Mouse (Mus musculus) lung, embryonic 15.5 days (tissue): Measurements from ENCODE around the gene Mst1r. TPM values are rescaled to one million over a fixed set of nuclear protein-coding genes. Genes with fewer than 3 reads are reported as not detected.

Source experiments
- ATAC-seq: fragments of 200-750 bp; cut with Nextera tagmentation; 2 replicates; pipeline ENCODE4 v1.8.0; 2017; ENCODE audit warnings: moderate number of reproducible peaks, borderline replicate concordance; ENCODE audit not compliant: low FRiP score, low TSS enrichment; ENCODE audit errors: extremely low read depth
- H3K27ac ChIP-seq: fragments of 300-500 bp; sonication (generic); 2 replicates; pipeline ENCODE4 v1.5.1; 2015; ENCODE audit warnings: moderate library complexity, mild to moderate bottlenecking, inconsistent platforms
- H3K27me3 ChIP-seq: fragments of 300-500 bp; sonication (generic); 2 replicates; pipeline ENCODE4 v1.6.1; 2015; ENCODE audit warnings: inconsistent platforms
- H3K36me3 ChIP-seq: fragments of 300-500 bp; sonication (generic); 2 replicates; pipeline ENCODE4 v1.6.1; 2015; ENCODE audit warnings: inconsistent platforms
- H3K4me1 ChIP-seq: fragments of 300-500 bp; sonication (generic); 2 replicates; pipeline ENCODE4 v1.6.1; 2015; ENCODE audit warnings: inconsistent platforms
- H3K4me2 ChIP-seq: fragments of 300-500 bp; sonication (generic); 2 replicates; pipeline ENCODE4 v1.6.1; 2015; ENCODE audit warnings: inconsistent platforms, mild to moderate bottlenecking, moderate library complexity
- H3K4me3 ChIP-seq: fragments of 300-500 bp; sonication (generic); 2 replicates; pipeline ENCODE4 v1.5.1; 2015; ENCODE audit warnings: mild to moderate bottlenecking, inconsistent platforms
- H3K9ac ChIP-seq: fragments of 300-500 bp; sonication (generic); 2 replicates; pipeline ENCODE4 v1.6.1; 2015; ENCODE audit warnings: inconsistent platforms
- H3K9me3 ChIP-seq: fragments of 300-500 bp; sonication (generic); 2 replicates; pipeline ENCODE4 v1.6.1; 2016; ENCODE audit warnings: inconsistent platforms
- WGBS: fragments of 180-500 bp; shearing (Covaris S2); methylation state at CpG from one replicate; pipeline ENCODE4 v1.1.7; 2015; 5-methylcytosine and 5-hydroxymethylcytosine counted together
- polyA plus RNA-seq: library from polyadenylated mRNA; unstranded; fragments of >200 nt; fragmentation: Nextera tagmentation; extraction: Ambion mirVana; gene quantifications from 2 replicates; pipeline ENCODE4 v1.2.1, GENCODE M21; 2015

Gene Mst1r
- polyA plus RNA-seq, 1 experiment from 2014 or later: 4.4 TPM

DNA sequence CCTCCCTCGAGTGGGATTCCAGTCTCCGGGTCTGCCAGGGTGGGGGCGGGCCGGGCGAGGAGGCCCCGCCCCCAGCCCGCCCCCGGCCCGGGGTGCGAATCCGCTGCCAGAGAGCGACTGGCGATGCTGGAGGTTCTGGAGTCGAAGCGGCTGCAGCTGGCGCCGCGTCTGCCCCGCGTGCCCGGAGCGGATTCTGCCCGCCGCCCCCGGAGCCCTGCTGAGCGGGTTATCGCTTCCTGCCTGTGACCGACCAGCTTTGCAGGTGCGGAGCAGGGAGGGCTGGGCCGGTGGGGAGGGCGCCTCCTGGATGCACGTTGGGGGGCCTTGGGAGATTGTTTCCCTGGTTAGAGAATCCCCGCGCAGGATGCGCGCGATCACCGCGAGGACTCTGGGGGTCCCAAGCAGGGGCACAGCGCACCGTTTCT is 29.1 kb downstream of the Mst1r start:
- peak overlapping the region; percentile 42 for H3K4me3 ChIP-seq
- no peaks in the 10 kb centered on the region for H3K36me3 ChIP-seq
- peaks cover 32% of the 10 kb centered on the region for H3K27me3 ChIP-seq
- 2% methylated on average over 39 of the region's 41 CpGs for WGBS
- no peak overlapping the region for H3K27ac ChIP-seq
- ATAC-seq: peak; percentile 37; the same call in 1 of the 2 replicates
- H3K4me2 ChIP-seq: peak overlapping the region; percentile 96
- peaks cover 15% of the 10 kb centered on the region for H3K4me1 ChIP-seq
- H3K9me3 ChIP-seq: no peaks in the 10 kb centered on the region
- H3K9ac ChIP-seq: peak overlapping the region; percentile 49

GRCm38 (mm10) chr9:107936215-107936822 is 29.6 kb downstream of the Mst1r start:
- H3K9ac ChIP-seq: peak overlapping the region; percentile 49
- WGBS: 2% methylated on average over 28 of the region's 29 CpGs
- ATAC-seq: peak; percentile 23; the same call in 1 of the 2 replicates

DNA sequence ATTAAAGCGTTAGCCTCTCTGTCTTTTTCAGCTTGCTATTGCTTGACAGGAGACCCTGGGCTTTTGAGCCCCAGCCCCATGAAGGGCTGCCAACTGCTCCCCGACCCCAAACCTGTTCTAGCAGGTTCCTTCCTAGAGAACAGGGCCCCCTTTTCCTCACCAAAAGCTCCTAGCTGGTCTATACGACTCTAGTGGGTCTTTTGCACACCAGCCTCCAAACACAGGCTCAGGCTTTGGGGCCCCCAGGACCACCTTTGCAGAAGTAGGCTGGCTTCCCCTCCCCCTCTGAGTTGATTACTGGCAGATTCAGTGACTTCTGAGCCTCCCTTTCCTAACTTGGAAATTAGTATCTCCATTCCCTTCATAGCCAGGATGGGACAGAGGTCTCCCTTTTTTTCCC is 30.2 kb downstream of the Mst1r start:
- Histone ChIP-seq H3K9me3 (no peaks in the 10 kb centered on the region), H3K36me3 (no peaks in the 10 kb centered on the region), H3K27me3 (peaks cover 32% of the 10 kb centered on the region), H3K4me3 (no peak overlapping the region; the same call in 1 of the 2 replicates), H3K4me1 (peaks cover 15% of the 10 kb centered on the region), H3K4me2 (peak overlapping the region; percentile 96), H3K9ac (no peak overlapping the region), H3K27ac (no peak overlapping the region)
- ATAC-seq: no peak
- WGBS: 17% methylated on average over 3 of the region's 3 CpGs

More at GRCm38 (mm10) chr9:107936215-107936822, 29.6 kb downstream of the Mst1r start:
- H3K4me2 ChIP-seq: peak overlapping the region; percentile 96
- H3K4me1 ChIP-seq: peaks cover 15% of the 10 kb centered on the region
- peak overlapping the region; percentile 42 for H3K4me3 ChIP-seq
- H3K9me3 ChIP-seq: no peaks in the 10 kb centered on the region
- H3K36me3 ChIP-seq: no peaks in the 10 kb centered on the region
- H3K27me3 ChIP-seq: peaks cover 32% of the 10 kb centered on the region
- no peak overlapping the region for H3K27ac ChIP-seq

- no peaks in the 10 kb centered on the region for H3K27me3 ChIP-seq
- WGBS: 76% methylated on average over 31 of the region's 31 CpGs
- no peak for ATAC-seq
- no peak overlapping the region for H3K4me3 ChIP-seq
- H3K4me1 ChIP-seq: peaks cover 18% of the 10 kb centered on the region
- no peak overlapping the region for H3K9ac ChIP-seq
- H3K4me2 ChIP-seq: no peak overlapping the region
- no peaks in the 10 kb centered on the region for H3K36me3 ChIP-seq
- no peaks in the 10 kb centered on the region for H3K9me3 ChIP-seq
- no peak overlapping the region for H3K27ac ChIP-seq
These were observed 40.8 kb downstream of the Mst1r start for GRCm38 (mm10) chr9:107947241-107948194.

DNA sequence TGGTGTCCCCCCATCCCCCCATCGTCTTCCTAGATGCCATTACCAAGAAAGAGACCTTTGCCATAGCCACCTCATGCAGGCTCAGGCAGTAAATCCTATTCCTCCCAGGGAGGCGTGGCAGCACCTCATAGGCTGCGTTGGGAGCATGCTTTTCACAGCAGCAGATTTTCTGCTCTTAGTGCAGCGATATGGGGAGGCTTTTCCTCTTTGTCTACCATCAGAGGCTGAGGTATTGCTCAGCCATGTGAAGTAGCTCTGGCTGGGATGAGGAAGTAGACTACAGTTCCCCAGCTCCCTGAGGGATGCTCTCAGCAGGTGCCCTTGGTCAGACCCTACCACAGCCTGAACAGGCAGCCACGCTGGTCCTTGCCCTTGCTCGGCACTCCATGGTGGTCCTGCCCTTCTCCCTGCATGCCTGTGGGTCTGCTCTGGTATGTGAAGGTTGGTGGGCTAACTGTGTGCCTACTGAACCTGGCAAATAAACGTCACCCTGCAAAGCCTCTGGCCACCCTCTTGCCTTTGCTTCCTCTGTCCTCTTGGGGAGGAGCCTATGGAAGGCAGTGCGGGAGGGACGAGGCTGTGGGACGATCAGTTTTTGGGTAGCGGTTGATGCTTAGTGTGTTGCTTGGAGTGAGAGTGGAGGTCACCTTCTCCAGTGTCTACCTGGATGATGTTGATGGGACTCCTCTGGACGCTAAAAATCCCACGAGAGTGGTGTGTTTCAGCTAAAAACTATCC is 42.7 kb downstream of the Mst1r start:
- ATAC-seq: no peak
- Histone ChIP-seq H3K9me3 (no peaks in the 10 kb centered on the region), H3K27ac (no peak overlapping the region), H3K36me3 (no peaks in the 10 kb centered on the region), H3K4me3 (no peak overlapping the region), H3K4me2 (no peak overlapping the region), H3K4me1 (peaks cover 21% of the 10 kb centered on the region), H3K9ac (no peak overlapping the region), H3K27me3 (no peaks in the 10 kb centered on the region)
- 80% methylated on average over 13 of the region's 13 CpGs for WGBS

DNA sequence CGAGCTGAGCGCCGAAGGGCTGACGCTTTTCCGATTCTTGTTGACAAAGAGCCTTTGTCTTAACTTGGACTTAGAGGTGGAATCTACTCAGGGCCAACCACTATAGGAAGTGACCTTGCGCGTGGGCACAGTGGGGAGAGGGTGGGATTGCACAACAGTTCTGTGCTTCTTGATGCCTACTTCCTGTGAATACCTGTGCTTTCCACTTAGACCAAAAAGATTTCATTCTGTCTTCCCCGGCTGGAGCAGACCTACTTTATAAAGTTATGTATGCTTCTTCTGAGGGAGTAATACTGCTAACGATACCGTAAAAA is 43.2 kb downstream of the Mst1r start, which contains the start of gene Traip:
Gene Traip (plus strand): TSS at position 215 of the 314 bp plus-strand sequence.
- no peaks in the 10 kb centered on the region for H3K9me3 ChIP-seq
- H3K9ac ChIP-seq: peak within 1 kb of the TSS; percentile 63
- H3K27ac ChIP-seq: peak within 1 kb of the TSS; percentile 73
- peak within 1 kb of the TSS; percentile 68 for H3K4me3 ChIP-seq
- ATAC-seq: no peak
- no peaks in the 10 kb centered on the region for H3K36me3 ChIP-seq
- 87% methylated on average over 10 of the region's 10 CpGs for WGBS
- H3K4me1 ChIP-seq: peaks cover 21% of the 10 kb centered on the region
- peak within 1 kb of the TSS; percentile 73 for H3K4me2 ChIP-seq
- H3K27me3 ChIP-seq: no peaks in the 10 kb centered on the region

DNA sequence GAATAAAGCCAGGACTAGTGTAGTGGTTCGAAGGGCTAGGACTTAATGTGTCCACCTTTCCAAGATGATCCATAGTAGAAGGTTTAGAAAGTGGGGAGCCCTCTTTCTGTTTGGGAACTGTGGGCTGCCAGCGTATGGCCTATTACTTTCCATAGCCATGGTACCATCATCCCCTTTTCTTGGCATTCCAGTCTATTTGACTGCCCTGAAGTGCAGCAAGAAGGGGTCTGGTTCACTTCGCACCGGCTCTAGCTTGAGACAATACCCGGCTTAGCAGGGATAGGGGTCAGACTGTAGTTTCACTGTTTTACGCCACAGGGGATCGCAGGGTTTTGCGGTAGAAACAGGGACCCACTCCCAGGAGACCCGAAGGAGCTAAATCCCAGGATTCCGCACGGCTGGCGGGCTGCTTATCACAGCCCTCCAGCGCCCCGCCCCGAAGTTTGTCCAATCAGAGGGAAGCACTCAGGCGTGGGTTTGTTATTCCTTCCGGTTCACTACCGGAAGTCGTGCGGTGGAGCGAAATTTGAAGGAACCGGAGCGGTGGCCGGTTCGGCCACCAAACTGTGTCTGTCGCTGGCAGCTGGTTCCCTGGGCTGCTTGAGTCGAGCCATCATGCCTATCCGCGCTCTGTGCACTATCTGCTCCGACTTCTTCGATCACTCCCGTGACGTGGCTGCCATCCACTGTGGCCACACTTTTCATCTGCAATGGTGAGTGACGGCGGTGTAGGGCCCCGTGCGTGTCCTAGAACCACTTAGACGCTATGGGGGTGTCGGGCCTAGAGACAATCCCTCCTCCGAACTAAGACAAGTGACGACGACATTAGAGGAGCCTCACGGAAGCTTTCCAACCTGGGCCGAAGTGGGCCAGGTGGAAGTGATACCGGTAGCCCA is 44.0 kb downstream of the Mst1r start:
- Histone ChIP-seq H3K4me2 (peak overlapping the region; percentile 73), H3K36me3 (no peaks in the 10 kb centered on the region), H3K4me1 (peaks cover 23% of the 10 kb centered on the region), H3K9me3 (no peaks in the 10 kb centered on the region), H3K27ac (peak overlapping the region; percentile 73), H3K27me3 (no peaks in the 10 kb centered on the region), H3K4me3 (peak overlapping the region; percentile 68), H3K9ac (peak overlapping the region; percentile 63)
- peak; percentile 94; the same call in 1 of the 2 replicates for ATAC-seq
- 11% methylated on average over 45 of the region's 45 CpGs for WGBS

- ATAC-seq: no peak
- H3K4me1 ChIP-seq: peaks cover 19% of the 10 kb centered on the region
- no peak overlapping the region for H3K27ac ChIP-seq
- no peak overlapping the region for H3K4me2 ChIP-seq
- H3K27me3 ChIP-seq: no peaks in the 10 kb centered on the region
- H3K4me3 ChIP-seq: no peak overlapping the region
- no peak overlapping the region for H3K9ac ChIP-seq
- H3K36me3 ChIP-seq: peaks cover 31% of the 10 kb centered on the region
- H3K9me3 ChIP-seq: no peaks in the 10 kb centered on the region
- 74% methylated on average over 6 of the region's 6 CpGs for WGBS
These were observed 49.1 kb downstream of the Mst1r start for GRCm38 (mm10) chr9:107955613-107956289.

DNA sequence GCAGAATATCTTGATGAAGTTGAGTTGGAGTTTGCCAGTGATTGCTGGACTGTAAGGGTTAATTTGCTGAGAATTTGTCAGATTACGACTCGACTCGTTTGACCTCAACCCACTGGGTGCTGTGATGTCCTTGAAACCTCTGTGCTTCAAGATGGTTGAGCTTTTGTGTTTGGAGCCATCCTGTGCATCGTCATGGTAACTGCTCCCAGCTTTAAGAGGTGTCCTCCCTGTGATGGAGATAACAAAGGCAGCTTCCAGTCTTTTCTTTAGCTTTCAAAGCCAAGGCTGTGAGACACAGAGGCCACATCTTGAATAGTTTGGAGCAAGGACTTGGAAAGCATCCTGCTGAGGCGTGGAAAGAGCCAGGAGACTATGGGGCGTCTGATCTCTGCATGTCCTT is 50.5 kb downstream of the Mst1r start:
- 57% methylated on average over 6 of the region's 6 CpGs for WGBS
- Histone ChIP-seq H3K36me3 (peaks cover 44% of the 10 kb centered on the region), H3K4me3 (no peak overlapping the region), H3K4me1 (peaks cover 10% of the 10 kb centered on the region), H3K9ac (no peak overlapping the region), H3K27ac (no peak overlapping the region), H3K9me3 (no peaks in the 10 kb centered on the region), H3K27me3 (no peaks in the 10 kb centered on the region), H3K4me2 (no peak overlapping the region)
- no peak for ATAC-seq

- H3K36me3 ChIP-seq: peaks cover 52% of the 10 kb centered on the region
These were observed 53.2 kb downstream of the Mst1r start for GRCm38 (mm10) chr9:107959896-107960295.

More at GRCm38 (mm10) chr9:107959896-107960295, 53.2 kb downstream of the Mst1r start:
- H3K9ac ChIP-seq: no peak overlapping the region
- no peaks in the 10 kb centered on the region for H3K9me3 ChIP-seq
- H3K27me3 ChIP-seq: no peaks in the 10 kb centered on the region
- WGBS: 46% methylated on average over 6 of the region's 6 CpGs
- no peak overlapping the region for H3K4me3 ChIP-seq
- ATAC-seq: no peak
- no peak overlapping the region for H3K4me2 ChIP-seq
- peaks cover 10% of the 10 kb centered on the region; the same call in 1 of the 2 replicates for H3K4me1 ChIP-seq
- H3K27ac ChIP-seq: no peak overlapping the region
